Mouse (Mus musculus) liver, postnatal 0 days (tissue): ENCODE measurements around the gene Chad.

Experiments
- CTCF ChIP-seq: sonication (generic); IDR thresholded peaks from 2 replicates; pipeline ENCODE4 v1.5.1; 2016; ENCODE audit warnings: antibody characterized with exemption, low read depth
- EP300 ChIP-seq: IDR thresholded peaks from 2 replicates; pipeline ENCODE4 v1.6.1; 2016; ENCODE audit warnings: antibody characterized with exemption, low read depth, mild to moderate bottlenecking

GRCm38 (mm10) chr11:94538733-94539292 is 26.0 kb upstream of the Chad start:
- no peak for TF ChIP-seq CTCF
- no peak for TF ChIP-seq EP300
